In genomic region chr2:119167866-119168256, GRCm38 (mm10) we compare ENCODE assay signal across 7 mouse cellular contexts. TPM values are rescaled to one million over a fixed set of nuclear protein-coding genes. Genes with fewer than 3 reads are reported as not detected.
A peak's percentile ranks its signal among the peaks of the same experiment; 100 is the strongest.
DNase-seq lines count a peak whose midpoint lies in the region; ATAC-seq and TF ChIP-seq lines count a peak whose summit lies in the region.

No protein-coding gene starts in this region.

- no peaks in the 10 kb centered on the region for H3K9me3 ChIP-seq in lung, embryonic 14.5 days (ENCODE audit: low read depth, low read length)
- H3K9me3 ChIP-seq in limb, embryonic 13.5 days, result no peaks in the 10 kb centered on the region

- no peaks in the 10 kb centered on the region for H3K36me3 ChIP-seq in lung, embryonic 14.5 days (ENCODE audit: insufficient read depth)
- H3K36me3 ChIP-seq in limb, embryonic 13.5 days, result peaks cover 8% of the 10 kb centered on the region
- no peaks in the 10 kb centered on the region; the same call in 1 of the 2 replicates for H3K36me3 ChIP-seq in small intestine, adult 2 months (ENCODE audit: control insufficient read depth, insufficient read depth, low read length)

- H3K27me3 ChIP-seq in lung, embryonic 14.5 days (ENCODE audit: insufficient read depth, low read length), result peaks cover 5% of the 10 kb centered on the region
- peaks cover 35% of the 10 kb centered on the region for H3K27me3 ChIP-seq in limb, embryonic 13.5 days
- H3K27me3 ChIP-seq in small intestine, adult 2 months (ENCODE audit: control insufficient read depth, insufficient read depth, low read length), result no peaks in the 10 kb centered on the region

- peaks cover 8% of the 10 kb centered on the region for H3K4me1 ChIP-seq in lung, embryonic 14.5 days (ENCODE audit: insufficient read depth)
- peaks cover 10% of the 10 kb centered on the region for H3K4me1 ChIP-seq in embryonic fibroblast, embryonic 13.5 days (ENCODE audit: control insufficient read depth, insufficient read depth, low read length)
- H3K4me1 ChIP-seq in limb, embryonic 13.5 days, result peaks cover 21% of the 10 kb centered on the region
- peaks cover 16% of the 10 kb centered on the region for H3K4me1 ChIP-seq in small intestine, adult 2 months (ENCODE audit: control insufficient read depth, insufficient read depth, insufficient read length, low read length)

- H3K4me3 ChIP-seq in lung, embryonic 14.5 days (ENCODE audit: low read depth, low read length), result peak overlapping the region; percentile 49
- H3K4me3 ChIP-seq in embryonic fibroblast, embryonic 13.5 days (ENCODE audit: insufficient read depth, low read length), result peak overlapping the region; percentile 43
- peak overlapping the region; percentile 58 for H3K4me3 ChIP-seq in limb, embryonic 13.5 days
- peak overlapping the region; percentile 68 for H3K4me3 ChIP-seq in small intestine, adult 2 months (ENCODE audit: low read depth, low read length)

- peak; percentile 28; the same call in 1 of the 2 replicates for ATAC-seq in lung, embryonic 14.5 days (ENCODE audit: insufficient read depth)
- ATAC-seq in limb, embryonic 13.5 days (ENCODE audit: low FRiP score, low read depth), result 0 out of 2 replicates have a peak, but pooled peaks have one; percentile 9

- H3K9ac ChIP-seq in lung, embryonic 14.5 days, result peak overlapping the region; percentile 51
- peak overlapping the region; percentile 65 for H3K9ac ChIP-seq in limb, embryonic 13.5 days

- WGBS in lung, embryonic 14.5 days, result 4% methylated on average over 26 of the region's 26 CpGs
- WGBS in limb, embryonic 13.5 days, result 2% methylated on average over 26 of the region's 26 CpGs
- 5% methylated on average over 26 of the region's 26 CpGs for WGBS in small intestine, adult 2 months

- no peak for TF ChIP-seq POLR2A in embryonic fibroblast, embryonic 13.5 days (IDR thresholded peaks at IDR 0.05; ENCODE audit: low read depth, low read length)
- TF ChIP-seq POLR2A in small intestine, adult 2 months (IDR thresholded peaks at IDR 0.05; ENCODE audit: low read depth, low read length), result no peak

- no peak for DNase-seq in lung, embryonic 14.5 days
- DNase-seq in lung, postnatal 4 days, result no peak
- no peak for DNase-seq in c-Kit-positive CD71-positive TER-119-positive erythroid progenitor cells, embryonic 14.5 days (ENCODE audit: low spot score)
- DNase-seq in cerebellum, adult 11-12 months, result no peak

- no peak overlapping the region for H3K27ac ChIP-seq in lung, embryonic 14.5 days (ENCODE audit: low read depth)
- no peak overlapping the region for H3K27ac ChIP-seq in embryonic fibroblast, embryonic 13.5 days (ENCODE audit: insufficient read depth, low read length)
- no peak overlapping the region for H3K27ac ChIP-seq in limb, embryonic 13.5 days
- H3K27ac ChIP-seq in small intestine, adult 2 months (ENCODE audit: insufficient read depth, low read depth, low read length), result peak overlapping the region; percentile 11; the same call in 1 of the 2 replicates

- peak overlapping the region; percentile 94 for H3K4me2 ChIP-seq in lung, embryonic 14.5 days
- peak overlapping the region; percentile 98 for H3K4me2 ChIP-seq in limb, embryonic 13.5 days (replicated peaks)

- no peak for TF ChIP-seq CTCF in lung, embryonic 14.5 days (IDR thresholded peaks at IDR 0.05; ENCODE audit: low read depth)
- TF ChIP-seq CTCF in embryonic fibroblast, embryonic 13.5 days (IDR thresholded peaks at IDR 0.05; ENCODE audit: borderline replicate concordance, insufficient read depth, low read length), result no peak
- TF ChIP-seq CTCF in small intestine, adult 2 months (IDR thresholded peaks at IDR 0.05; ENCODE audit: extremely low read depth, insufficient read length, insufficient replicate concordance, low read depth, low read length), result no peak

RNA-seq across cellular contexts. Expression of gene Gchfr, which starts 0.3 kb away (rescaled TPM):
- polyA plus RNA-seq in lung, embryonic 14.5 days (2014; fragmentation: Nextera tagmentation; extraction: Ambion mirVana), result 24.9 and 25.3 TPM in 2 replicates
- polyA plus RNA-seq in embryonic fibroblast, embryonic 13.5 days (2011; ENCODE audit: insufficient read length, low read depth, missing spikeins), result 1.9 and 3.7 TPM in 2 replicates
- 5.8 and 6.5 TPM in 2 replicates for polyA plus RNA-seq in limb, embryonic 13.5 days (2015; fragmentation: Nextera tagmentation; extraction: Ambion mirVana)
- polyA plus RNA-seq in small intestine, adult 2 months (2012; rRNA removed), result 35.0 and 107 TPM in 2 replicates

RNA-seq across cellular contexts. Expression of gene Gm14137, which starts 6.4 kb away (rescaled TPM):
- polyA plus RNA-seq in lung, embryonic 14.5 days (2014; fragmentation: Nextera tagmentation; extraction: Ambion mirVana), result 0.22 and 0.32 TPM in 2 replicates
- 0.32 TPM in 1 of 2 replicates, not detected in the other for polyA plus RNA-seq in embryonic fibroblast, embryonic 13.5 days (2011; ENCODE audit: insufficient read length, low read depth, missing spikeins)
- polyA plus RNA-seq in limb, embryonic 13.5 days (2015; fragmentation: Nextera tagmentation; extraction: Ambion mirVana), result 0.47 and 0.75 TPM in 2 replicates
- 0.03 and 0.04 TPM in 2 replicates for polyA plus RNA-seq in small intestine, adult 2 months (2012; rRNA removed)

RNA-seq across cellular contexts. Expression of gene Rmdn3, which starts 11.0 kb away (rescaled TPM):
- polyA plus RNA-seq in lung, embryonic 14.5 days (2014; fragmentation: Nextera tagmentation; extraction: Ambion mirVana), result 36.1 and 38.9 TPM in 2 replicates
- 15.8 and 18.9 TPM in 2 replicates for polyA plus RNA-seq in embryonic fibroblast, embryonic 13.5 days (2011; ENCODE audit: insufficient read length, low read depth, missing spikeins)
- polyA plus RNA-seq in limb, embryonic 13.5 days (2015; fragmentation: Nextera tagmentation; extraction: Ambion mirVana), result 41.4 and 44.4 TPM in 2 replicates
- polyA plus RNA-seq in small intestine, adult 2 months (2012; rRNA removed), result 26.2 and 57.3 TPM in 2 replicates

RNA-seq across cellular contexts. Expression of gene Zfyve19, which starts 40.6 kb away (rescaled TPM):
- 49.6 and 50.5 TPM in 2 replicates for polyA plus RNA-seq in lung, embryonic 14.5 days (2014; fragmentation: Nextera tagmentation; extraction: Ambion mirVana)
- 15.2 and 22.5 TPM in 2 replicates for polyA plus RNA-seq in embryonic fibroblast, embryonic 13.5 days (2011; ENCODE audit: insufficient read length, low read depth, missing spikeins)
- 58.3 and 61.1 TPM in 2 replicates for polyA plus RNA-seq in limb, embryonic 13.5 days (2015; fragmentation: Nextera tagmentation; extraction: Ambion mirVana)
- 20.2 and 46.7 TPM in 2 replicates for polyA plus RNA-seq in small intestine, adult 2 months (2012; rRNA removed)

RNA-seq across cellular contexts. Expression of gene Dnajc17, which starts 40.7 kb away (rescaled TPM):
- polyA plus RNA-seq in lung, embryonic 14.5 days (2014; fragmentation: Nextera tagmentation; extraction: Ambion mirVana), result 17.8 and 19.0 TPM in 2 replicates
- polyA plus RNA-seq in embryonic fibroblast, embryonic 13.5 days (2011; ENCODE audit: insufficient read length, low read depth, missing spikeins), result 8.1 and 9.6 TPM in 2 replicates
- 23.1 and 25.4 TPM in 2 replicates for polyA plus RNA-seq in limb, embryonic 13.5 days (2015; fragmentation: Nextera tagmentation; extraction: Ambion mirVana)
- 1.5 and 2.9 TPM in 2 replicates for polyA plus RNA-seq in small intestine, adult 2 months (2012; rRNA removed)
